Mouse (Mus musculus) limb, embryonic 13.5 days (tissue): ENCODE data around the gene Rp9. TPM values are rescaled to one million over a fixed set of nuclear protein-coding genes. Genes with fewer than 3 reads are reported as not detected.

Source experiments
- ATAC-seq: fragments of 200-750 bp; cut with Nextera tagmentation; 2 replicates; pipeline ENCODE4 v1.8.0; 2017; ENCODE audit warnings: low read depth, moderate number of reproducible peaks, moderate TSS enrichment; ENCODE audit not compliant: low FRiP score
- H3K27ac ChIP-seq: fragments of 300-500 bp; sonication (generic); 2 replicates; pipeline ENCODE4 v1.5.1; 2015; ENCODE audit warnings: inconsistent platforms, mild to moderate bottlenecking, moderate library complexity
- H3K27me3 ChIP-seq: fragments of 300-500 bp; sonication (generic); 2 replicates; pipeline ENCODE4 v1.6.1; 2015; ENCODE audit warnings: mild to moderate bottlenecking, inconsistent platforms
- H3K36me3 ChIP-seq: fragments of 300-500 bp; sonication (generic); 2 replicates; pipeline ENCODE4 v1.6.1; 2015; ENCODE audit warnings: inconsistent platforms, mild to moderate bottlenecking, moderate library complexity
- H3K4me1 ChIP-seq: fragments of 300-500 bp; sonication (generic); 2 replicates; pipeline ENCODE4 v1.6.1; 2015; ENCODE audit warnings: inconsistent platforms
- H3K4me2 ChIP-seq: fragments of 300-500 bp; sonication (generic); replicated peaks from 2 replicates; pipeline ENCODE4 v1.6.1; 2015; ENCODE audit warnings: inconsistent platforms, mild to moderate bottlenecking, moderate library complexity
- H3K4me3 ChIP-seq: fragments of 300-500 bp; sonication (generic); 2 replicates; pipeline ENCODE4 v1.5.1; 2015; ENCODE audit warnings: moderate library complexity, mild to moderate bottlenecking, inconsistent platforms
- H3K9ac ChIP-seq: fragments of 300-500 bp; sonication (generic); 2 replicates; pipeline ENCODE4 v1.6.1; 2015; ENCODE audit warnings: mild to moderate bottlenecking, inconsistent platforms
- H3K9me3 ChIP-seq: fragments of 300-500 bp; sonication (generic); 2 replicates; pipeline ENCODE4 v1.6.1; 2016; ENCODE audit warnings: inconsistent platforms
- WGBS: fragments of 180-500 bp; shearing (Covaris S2); methylation state at CpG from one replicate; pipeline ENCODE4 v1.1.7; 2015; 5-methylcytosine and 5-hydroxymethylcytosine counted together
- polyA plus RNA-seq: library from polyadenylated mRNA; unstranded; fragments of >200 nt; fragmentation: Nextera tagmentation; extraction: Ambion mirVana; gene quantifications from 2 replicates; pipeline ENCODE4 v1.2.1, GENCODE M21; 2015

Rp9 gene
- 73.8 and 74.1 TPM in 2 replicates for polyA plus RNA-seq

GRCm38 (mm10) chr9:22469643-22470042 is at the start of gene Rp9:
Rp9 (minus strand) TSS chr9:22469743.
- peak within 1 kb of the TSS; percentile 74 for H3K4me2 ChIP-seq
- H3K36me3 ChIP-seq = peaks cover 11% of the 10 kb centered on the region
- H3K4me3 ChIP-seq = peak within 1 kb of the TSS; percentile 90
- 86% methylated on average over 3 of the region's 3 CpGs for WGBS
- no peaks in the 10 kb centered on the region for H3K27me3 ChIP-seq
- no peak within 1 kb of the TSS for H3K27ac ChIP-seq
- H3K9ac ChIP-seq = peak within 1 kb of the TSS; percentile 21; the same call in 1 of the 2 replicates
- H3K4me1 ChIP-seq = peaks cover 8% of the 10 kb centered on the region; the same call in 1 of the 2 replicates
- ATAC-seq = no peak
- no peaks in the 10 kb centered on the region for H3K9me3 ChIP-seq

DNA sequence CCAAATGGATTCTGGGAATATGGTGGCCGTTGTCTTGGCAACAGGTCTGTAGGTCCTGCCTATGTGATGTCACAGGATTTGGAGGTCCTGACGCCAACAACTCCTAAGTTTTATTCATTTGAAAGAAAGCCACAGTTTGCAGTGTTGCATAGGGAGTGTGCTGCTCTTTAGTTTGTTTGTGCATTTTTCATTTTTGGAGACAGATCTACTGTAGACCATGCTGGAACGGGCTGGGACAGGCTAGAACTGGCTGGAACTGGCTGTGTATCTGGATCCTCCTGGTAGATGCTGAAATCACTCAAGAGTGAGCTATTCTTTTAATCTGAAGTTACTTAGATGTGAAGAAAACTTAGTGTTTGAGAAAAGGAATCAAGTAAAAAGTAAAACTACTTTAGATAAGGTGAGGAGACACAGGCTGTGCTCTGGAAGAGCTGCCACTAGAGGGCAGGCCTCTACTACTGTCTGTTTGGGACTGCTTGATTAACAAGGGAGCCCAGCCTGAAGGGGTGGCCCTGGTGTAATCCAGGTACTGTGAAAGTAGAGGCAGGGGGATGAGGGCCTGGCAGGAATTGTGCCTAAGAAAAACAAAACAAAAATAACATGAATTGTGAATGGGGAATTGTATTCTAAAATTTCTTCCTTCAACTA is 49.0 kb upstream of the Rp9 start:
- H3K36me3 ChIP-seq = peaks cover 13% of the 10 kb centered on the region; the same call in 1 of the 2 replicates
- H3K4me2 ChIP-seq = no peak overlapping the region
- no peak overlapping the region for H3K9ac ChIP-seq
- H3K9me3 ChIP-seq = 0 out of 2 replicates have a peak, but pooled peaks cover 10% of the 10 kb centered on the region
- H3K27me3 ChIP-seq = no peaks in the 10 kb centered on the region
- WGBS = 93% methylated on average over 3 of the region's 3 CpGs
- H3K27ac ChIP-seq = no peak overlapping the region
- H3K4me3 ChIP-seq = no peak overlapping the region
- no peaks in the 10 kb centered on the region for H3K4me1 ChIP-seq
- peak; percentile 76; the same call in 1 of the 2 replicates for ATAC-seq

GRCm38 (mm10) chr9:22515076-22515475 is 45.5 kb upstream of the Rp9 start:
- Histone ChIP-seq H3K4me3 (no peak overlapping the region), H3K4me1 (no peaks in the 10 kb centered on the region), H3K4me2 (no peak overlapping the region), H3K9ac (no peak overlapping the region), H3K27ac (no peak overlapping the region), H3K9me3 (no peaks in the 10 kb centered on the region), H3K27me3 (no peaks in the 10 kb centered on the region), H3K36me3 (peaks cover 5% of the 10 kb centered on the region; the same call in 1 of the 2 replicates)
- 84% methylated on average over 4 of the region's 4 CpGs for WGBS
- ATAC-seq = no peak

DNA sequence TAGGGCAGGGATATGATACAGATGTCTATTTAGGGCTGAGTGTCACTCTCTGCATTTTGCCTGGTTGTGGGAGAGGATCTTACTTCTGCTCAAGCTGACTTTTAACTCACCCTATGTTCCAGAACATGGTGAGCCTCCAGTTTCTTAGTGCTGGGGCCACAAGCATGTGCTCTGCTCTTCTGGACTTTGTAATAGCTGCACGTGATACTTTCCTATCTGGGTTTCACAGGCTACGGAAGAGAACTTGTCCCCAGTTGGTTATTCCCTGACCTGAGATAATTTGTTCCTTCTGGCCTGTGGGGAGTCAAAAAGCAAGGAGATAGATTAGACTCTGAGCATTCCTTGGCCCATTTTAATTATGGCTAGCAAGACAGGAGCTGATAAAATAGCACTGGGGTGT is 36.0 kb upstream of the Rp9 start:
- Histone ChIP-seq H3K9ac (no peak overlapping the region), H3K4me2 (no peak overlapping the region), H3K4me3 (no peak overlapping the region), H3K27ac (no peak overlapping the region), H3K9me3 (no peaks in the 10 kb centered on the region), H3K27me3 (no peaks in the 10 kb centered on the region), H3K36me3 (peaks cover 1% of the 10 kb centered on the region; the same call in 1 of the 2 replicates), H3K4me1 (peaks cover 14% of the 10 kb centered on the region)
- no peak for ATAC-seq
- WGBS = 52% methylated on average over 2 of the region's 2 CpGs

- Histone ChIP-seq H3K9ac (no peak overlapping the region), H3K4me3 (no peak overlapping the region), H3K27me3 (no peaks in the 10 kb centered on the region), H3K4me1 (peaks cover 14% of the 10 kb centered on the region), H3K27ac (no peak overlapping the region), H3K36me3 (peaks cover 14% of the 10 kb centered on the region), H3K9me3 (no peaks in the 10 kb centered on the region), H3K4me2 (no peak overlapping the region)
- WGBS = 71% methylated on average over 5 of the region's 5 CpGs
- no peak for ATAC-seq
Observed at GRCm38 (mm10) chr9:22503581-22503980, 34.0 kb upstream of the Rp9 start.

DNA sequence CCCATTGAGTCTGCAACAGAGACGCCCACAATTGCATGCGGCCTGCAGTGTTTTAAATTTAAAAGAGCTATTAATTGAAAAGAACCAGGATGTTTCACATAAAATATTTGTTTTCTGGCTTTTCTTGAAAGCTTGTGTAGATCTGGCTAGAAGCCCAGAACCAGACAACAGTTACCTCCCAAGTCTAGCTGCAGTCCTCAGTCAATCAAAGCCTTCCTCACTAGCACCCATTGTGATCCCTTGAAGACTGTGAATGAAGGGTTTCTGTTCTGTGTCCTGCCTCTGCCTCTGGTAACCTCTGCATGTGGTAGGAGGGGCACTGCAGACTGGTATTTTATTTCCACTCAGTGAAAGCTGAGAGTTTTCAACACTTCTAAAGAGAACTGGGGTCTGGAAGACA is 33.4 kb upstream of the Rp9 start:
- Histone ChIP-seq H3K4me2 (no peak overlapping the region), H3K9me3 (no peaks in the 10 kb centered on the region), H3K27ac (peak overlapping the region; percentile 28; the same call in 1 of the 2 replicates), H3K36me3 (peaks cover 14% of the 10 kb centered on the region), H3K27me3 (no peaks in the 10 kb centered on the region), H3K9ac (no peak overlapping the region), H3K4me3 (no peak overlapping the region), H3K4me1 (peaks cover 14% of the 10 kb centered on the region)
- peak; percentile 59; the same call in 1 of the 2 replicates for ATAC-seq
- WGBS = 49% methylated on average over 2 of the region's 2 CpGs

DNA sequence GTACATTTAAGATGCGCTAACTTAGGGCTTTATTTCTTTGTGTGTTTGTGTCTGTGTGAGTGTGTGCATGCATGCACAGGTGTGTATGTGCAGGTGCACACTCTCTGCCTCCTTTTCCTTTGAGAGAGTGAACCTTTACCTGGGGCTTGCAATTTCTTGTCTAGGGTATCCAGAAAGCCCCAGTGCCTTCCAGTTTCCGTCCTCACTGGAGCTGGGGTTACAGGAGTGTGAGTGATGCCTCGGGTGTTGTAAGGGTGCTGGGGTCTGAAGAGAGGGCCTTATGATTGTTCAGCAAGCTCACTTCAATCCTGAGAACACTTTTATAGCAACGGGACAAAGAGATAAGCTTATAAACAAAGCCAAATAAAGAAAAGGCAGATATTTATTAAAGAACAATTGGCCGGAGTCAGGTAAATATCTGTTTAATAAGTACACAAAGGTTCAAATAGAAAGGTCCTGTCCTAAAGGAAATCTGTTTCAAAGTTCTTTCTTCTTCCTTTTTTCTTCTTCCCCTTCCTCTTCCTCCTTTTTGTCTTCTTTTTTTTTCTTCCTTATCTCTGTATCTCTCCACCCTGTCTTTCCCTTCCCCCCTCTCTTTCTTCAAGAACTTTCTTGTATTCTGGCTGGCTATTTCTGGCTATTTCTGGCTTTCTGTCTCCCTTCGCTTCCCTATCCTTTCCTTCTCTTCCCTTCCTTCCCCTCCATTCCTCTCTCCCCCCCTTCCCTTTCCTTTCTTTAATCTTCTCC is 27.7 kb upstream of the Rp9 start:
- no peak overlapping the region for H3K27ac ChIP-seq
- H3K4me2 ChIP-seq = no peak overlapping the region
- no peak overlapping the region for H3K9ac ChIP-seq
- H3K27me3 ChIP-seq = no peaks in the 10 kb centered on the region
- no peak overlapping the region for H3K4me3 ChIP-seq
- H3K9me3 ChIP-seq = 0 out of 2 replicates have a peak, but pooled peaks cover 6% of the 10 kb centered on the region
- WGBS = 88% methylated on average over 6 of the region's 6 CpGs
- H3K36me3 ChIP-seq = peaks cover 17% of the 10 kb centered on the region
- no peak for ATAC-seq
- no peaks in the 10 kb centered on the region for H3K4me1 ChIP-seq

GRCm38 (mm10) chr9:22495133-22495532 is 25.6 kb upstream of the Rp9 start:
- ATAC-seq = no peak
- Histone ChIP-seq H3K4me2 (no peak overlapping the region), H3K27ac (no peak overlapping the region), H3K36me3 (peaks cover 13% of the 10 kb centered on the region), H3K4me1 (no peaks in the 10 kb centered on the region), H3K9me3 (0 out of 2 replicates have a peak, but pooled peaks cover 6% of the 10 kb centered on the region), H3K27me3 (no peaks in the 10 kb centered on the region), H3K4me3 (no peak overlapping the region), H3K9ac (no peak overlapping the region)
- 87% methylated on average over 2 of the region's 2 CpGs for WGBS

- 0 out of 2 replicates have a peak, but pooled peaks have one; percentile 11 for ATAC-seq
- no peaks in the 10 kb centered on the region for H3K4me1 ChIP-seq
- 86% methylated on average over 9 of the region's 9 CpGs for WGBS
Observed at GRCm38 (mm10) chr9:22494203-22494807, 24.8 kb upstream of the Rp9 start.

GRCm38 (mm10) chr9:22488963-22489362 is 19.4 kb upstream of the Rp9 start:
- no peaks in the 10 kb centered on the region for H3K36me3 ChIP-seq
- WGBS = 40% methylated on average over 9 of the region's 9 CpGs
- no peak for ATAC-seq

More at GRCm38 (mm10) chr9:22494203-22494807, 24.8 kb upstream of the Rp9 start:
- Histone ChIP-seq H3K9ac (no peak overlapping the region), H3K9me3 (0 out of 2 replicates have a peak, but pooled peaks cover 6% of the 10 kb centered on the region), H3K4me2 (no peak overlapping the region), H3K4me3 (no peak overlapping the region), H3K27me3 (no peaks in the 10 kb centered on the region), H3K36me3 (peaks cover 7% of the 10 kb centered on the region), H3K27ac (no peak overlapping the region)

GRCm38 (mm10) chr9:22486211-22486610 is 16.7 kb upstream of the Rp9 start:
- 89% methylated on average over 7 of the region's 7 CpGs for WGBS
- ATAC-seq = no peak
- no peak overlapping the region for H3K4me2 ChIP-seq
- no peak overlapping the region for H3K4me3 ChIP-seq
- H3K9ac ChIP-seq = no peak overlapping the region
- H3K27ac ChIP-seq = no peak overlapping the region
- no peaks in the 10 kb centered on the region for H3K27me3 ChIP-seq
- no peaks in the 10 kb centered on the region for H3K9me3 ChIP-seq
- no peaks in the 10 kb centered on the region for H3K36me3 ChIP-seq
- H3K4me1 ChIP-seq = 0 out of 2 replicates have a peak, but pooled peaks cover 4% of the 10 kb centered on the region

More at GRCm38 (mm10) chr9:22488963-22489362, 19.4 kb upstream of the Rp9 start:
- Histone ChIP-seq H3K4me1 (0 out of 2 replicates have a peak, but pooled peaks cover 4% of the 10 kb centered on the region), H3K27me3 (no peaks in the 10 kb centered on the region), H3K9me3 (no peaks in the 10 kb centered on the region), H3K4me2 (no peak overlapping the region), H3K27ac (no peak overlapping the region), H3K9ac (no peak overlapping the region), H3K4me3 (no peak overlapping the region)
